19 mouse cellular contexts compared by ENCODE assay signal in the genomic region with DNA sequence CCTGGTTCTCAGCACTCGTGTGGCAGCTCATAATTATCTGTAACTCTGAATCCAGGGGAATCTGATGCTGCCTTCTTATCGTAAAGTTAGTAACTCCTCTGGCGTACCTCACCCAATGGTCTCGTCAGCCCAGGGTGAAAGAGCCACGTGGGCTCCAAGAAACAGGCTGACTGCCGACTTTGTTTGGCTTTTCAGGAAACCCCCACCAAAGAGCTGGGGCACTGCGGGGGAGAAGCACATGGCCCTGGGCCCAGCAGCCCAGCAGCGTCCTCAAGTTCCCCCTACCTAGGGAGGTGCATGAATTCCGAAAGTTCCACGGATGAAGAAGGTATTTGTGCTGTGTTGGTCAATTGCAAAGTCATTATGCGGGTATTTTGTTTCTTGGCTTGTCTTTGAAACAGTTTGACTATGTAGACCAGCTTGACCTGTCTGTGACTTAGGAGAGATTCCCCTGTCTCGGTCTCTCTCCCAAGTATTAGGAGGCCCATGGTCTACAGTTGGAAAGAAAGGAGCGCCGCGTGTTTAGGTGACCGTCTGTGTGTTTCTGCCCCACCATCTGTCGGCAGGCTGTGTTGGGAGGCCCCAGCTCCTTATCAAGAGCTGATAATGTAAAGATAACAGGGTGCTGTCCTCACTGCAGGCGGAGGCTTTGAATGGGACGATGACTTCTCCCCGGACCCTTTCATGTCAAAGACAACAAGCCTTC. TPM values are rescaled to one million over a fixed set of nuclear protein-coding genes. Genes with fewer than 3 reads are reported as not detected.
A peak's percentile ranks its signal among the peaks of the same experiment; 100 is the strongest.
DNase-seq lines count a peak whose midpoint lies in the region; ATAC-seq and TF ChIP-seq lines count a peak whose summit lies in the region.
"Had no signal": no experiment of that assay in that cellular context is flagged by ENCODE, and none has a peak within 500 bp of the region (broad histone marks: within the 10 kb centered on the region; RNA-seq: fewer than 3 reads in every experiment).

No protein-coding gene starts in this region.

- no peak overlapping the region for H3K4me3 ChIP-seq in heart, embryonic 11.5 days (ENCODE audit: low read depth, low read length)
- H3K4me3 ChIP-seq in liver, embryonic 12.5 days, result no peak overlapping the region
- no peak overlapping the region for H3K4me3 ChIP-seq in liver, postnatal 0 days (ENCODE audit: low read depth, low read length)
- no peak overlapping the region for H3K4me3 ChIP-seq in intestine, embryonic 16.5 days (ENCODE audit: low read length)
- H3K4me3 ChIP-seq: embryonic facial prominence, embryonic 15.5 days had no signal

- no peak overlapping the region for H3K27ac ChIP-seq in heart, embryonic 11.5 days (ENCODE audit: low read depth, low read length)
- H3K27ac ChIP-seq in liver, embryonic 12.5 days, result no peak overlapping the region
- H3K27ac ChIP-seq in liver, postnatal 0 days (ENCODE audit: low read depth), result no peak overlapping the region
- no peak overlapping the region for H3K27ac ChIP-seq in intestine, embryonic 16.5 days (ENCODE audit: low read length)
- H3K27ac ChIP-seq: embryonic facial prominence, embryonic 15.5 days; hindbrain, embryonic 14.5 days had no signal

- WGBS in heart, embryonic 11.5 days (ENCODE audit: insufficient replicate concordance), result 16% methylated on average over 20 of the region's 20 CpGs
- 42% methylated on average over 20 of the region's 20 CpGs for WGBS in liver, embryonic 12.5 days (ENCODE audit: insufficient replicate concordance)
- WGBS in liver, postnatal 0 days (ENCODE audit: insufficient replicate concordance), result 54% methylated on average over 20 of the region's 20 CpGs
- 41% methylated on average over 20 of the region's 20 CpGs for WGBS in intestine, embryonic 16.5 days

- peaks cover 5% of the 10 kb centered on the region; the same call in 1 of the 2 replicates for H3K36me3 ChIP-seq in heart, embryonic 11.5 days (ENCODE audit: control insufficient read depth, insufficient read depth, low read length)
- peaks cover 56% of the 10 kb centered on the region for H3K36me3 ChIP-seq in liver, embryonic 12.5 days
- peaks cover 17% of the 10 kb centered on the region for H3K36me3 ChIP-seq in liver, postnatal 0 days (replicated peaks; ENCODE audit: insufficient read depth, low read length)
- H3K36me3 ChIP-seq in intestine, embryonic 16.5 days (ENCODE audit: control insufficient read depth, insufficient read depth, low read length), result peaks cover 5% of the 10 kb centered on the region; the same call in 1 of the 2 replicates

- peak overlapping the region; percentile 41 for H3K4me2 ChIP-seq in heart, embryonic 11.5 days
- H3K4me2 ChIP-seq in liver, embryonic 12.5 days, result peak overlapping the region; percentile 3; the same call in 1 of the 2 replicates
- H3K4me2 ChIP-seq in liver, postnatal 0 days (ENCODE audit: low read depth, low read length), result no peak overlapping the region
- no peak overlapping the region for H3K4me2 ChIP-seq in intestine, embryonic 16.5 days (ENCODE audit: low read depth, low read length)
- H3K4me2 ChIP-seq: embryonic facial prominence, embryonic 15.5 days; hindbrain, embryonic 14.5 days had no signal

- TF ChIP-seq CTCF in liver, postnatal 0 days (IDR thresholded peaks at IDR 0.05; ENCODE audit: low read depth), result no peak

- no peaks in the 10 kb centered on the region for H3K9me3 ChIP-seq in heart, embryonic 11.5 days (replicated peaks; ENCODE audit: control insufficient read depth, low read length)
- H3K9me3 ChIP-seq in liver, embryonic 12.5 days (replicated peaks), result no peaks in the 10 kb centered on the region
- H3K9me3 ChIP-seq in liver, postnatal 0 days (ENCODE audit: low read length), result no peaks in the 10 kb centered on the region
- H3K9me3 ChIP-seq in intestine, embryonic 16.5 days (ENCODE audit: control insufficient read depth, low read length), result no peaks in the 10 kb centered on the region
- H3K9me3 ChIP-seq: embryonic facial prominence, embryonic 15.5 days had no signal

- H3K27me3 ChIP-seq in heart, embryonic 11.5 days (ENCODE audit: control insufficient read depth, insufficient read depth, low read length), result no peaks in the 10 kb centered on the region
- H3K27me3 ChIP-seq in liver, embryonic 12.5 days (replicated peaks), result no peaks in the 10 kb centered on the region
- no peaks in the 10 kb centered on the region for H3K27me3 ChIP-seq in liver, postnatal 0 days (ENCODE audit: insufficient read depth, low read length)
- no peaks in the 10 kb centered on the region for H3K27me3 ChIP-seq in intestine, embryonic 16.5 days (replicated peaks; ENCODE audit: control insufficient read depth, insufficient read depth, low read length)
- H3K27me3 ChIP-seq: embryonic facial prominence, embryonic 15.5 days had no signal

- no peak for DNase-seq in heart, postnatal 36 days
- no peak for DNase-seq in liver, postnatal 0 days
- DNase-seq in ES-CJ7 (ENCODE audit: low read depth, low spot score), result peak; percentile 28
- DNase-seq in left cerebral cortex, adult 18-20 months (ENCODE audit: low spot score in 2 of 2), result no peak
- DNase-seq: adrenal gland, adult 8-10 months; cerebellum, adult 18-20 months; kidney, adult 2 months; layer of hippocampus, postnatal 36 days; lung, postnatal 36 days; midbrain, embryonic 14.5 days; right cerebral cortex, adult 18-20 months; thymus, adult 2 months had no signal

- intact Hi-C loops in heart, postnatal 36 days (cut with DNase I), result no loop called here

- no peak overlapping the region for H3K9ac ChIP-seq in heart, embryonic 11.5 days (ENCODE audit: low read depth, low read length)
- H3K9ac ChIP-seq in liver, embryonic 12.5 days, result peak overlapping the region; percentile 39; the same call in 1 of the 2 replicates
- no peak overlapping the region for H3K9ac ChIP-seq in liver, postnatal 0 days (replicated peaks)
- no peak overlapping the region for H3K9ac ChIP-seq in intestine, embryonic 16.5 days (ENCODE audit: low read depth, low read length)
- H3K9ac ChIP-seq: embryonic facial prominence, embryonic 15.5 days; hindbrain, embryonic 14.5 days had no signal

- peaks cover 12% of the 10 kb centered on the region for H3K4me1 ChIP-seq in heart, embryonic 11.5 days (ENCODE audit: control insufficient read depth, insufficient read depth, low read length)
- peaks cover 17% of the 10 kb centered on the region for H3K4me1 ChIP-seq in liver, embryonic 12.5 days
- H3K4me1 ChIP-seq in liver, postnatal 0 days (ENCODE audit: insufficient read depth), result no peaks in the 10 kb centered on the region
- peaks cover 5% of the 10 kb centered on the region for H3K4me1 ChIP-seq in intestine, embryonic 16.5 days (ENCODE audit: control insufficient read depth, insufficient read depth, low read length)
- H3K4me1 ChIP-seq: embryonic facial prominence, embryonic 15.5 days had no signal

- ATAC-seq in heart, embryonic 11.5 days (replicated peaks; ENCODE audit: insufficient number of reproducible peaks, low FRiP score, low TSS enrichment), result no peak
- 0 out of 2 replicates have a peak, but pooled peaks have one; percentile 23 for ATAC-seq in liver, embryonic 12.5 days
- no peak for ATAC-seq in liver, postnatal 0 days
- peak; percentile 71 for ATAC-seq in intestine, embryonic 16.5 days
- ATAC-seq in megakaryocyte, adult 5-6 weeks (ENCODE audit: poor library complexity, severe bottlenecking), result no peak

- no peak for TF ChIP-seq EP300 in liver, postnatal 0 days (IDR thresholded peaks at IDR 0.05; ENCODE audit: low read depth)

RNA-seq across cellular contexts. Expression of gene Bhlha15, which starts 7.4 kb away (rescaled TPM):
- polyA plus RNA-seq in heart, embryonic 11.5 days (2014; fragmentation: Nextera tagmentation; extraction: Ambion mirVana), result 0.63 and 0.79 TPM in 2 replicates
- total RNA-seq in heart, postnatal 36 days (2021), result not detected
- 0.86 and 0.94 TPM in 2 replicates for polyA plus RNA-seq in liver, embryonic 12.5 days (2016; fragmentation: Nextera tagmentation; extraction: Ambion mirVana)
- polyA plus RNA-seq in liver, postnatal 0 days (2015; fragmentation: Nextera tagmentation; extraction: Ambion mirVana), result 0.16 and 0.19 TPM in 2 replicates
- 10.2 and 13.0 TPM in 2 replicates for polyA plus RNA-seq in intestine, embryonic 16.5 days (2015; fragmentation: Nextera tagmentation; extraction: Ambion mirVana)
- total RNA-seq in megakaryocyte, adult 5-6 weeks (2015), result 0.07 and 0.16 TPM in 2 replicates
- total RNA-seq in megakaryocyte, adult 5-6 weeks (2017), result 0.07 TPM in 1 of 2 replicates, not detected in the other
- under 1 TPM; 0.16 to 0.30 TPM for total RNA-seq in left cerebral cortex, adult 18-20 months (2021)
- total RNA-seq: gastrocnemius, postnatal 4 days had no signal
- polyA plus RNA-seq: midbrain, embryonic 14.5 days had no signal

RNA-seq across cellular contexts. Expression of gene Tecpr1, which starts 40.7 kb away (rescaled TPM):
- 12.1 and 13.2 TPM in 2 replicates for polyA plus RNA-seq in heart, embryonic 11.5 days (2014; fragmentation: Nextera tagmentation; extraction: Ambion mirVana)
- 10 to 100 TPM; 27.0 to 31.8 TPM for total RNA-seq in heart, postnatal 36 days (2021)
- 4.8 TPM in 2 replicates for polyA plus RNA-seq in liver, embryonic 12.5 days (2016; fragmentation: Nextera tagmentation; extraction: Ambion mirVana)
- 2.1 and 2.5 TPM in 2 replicates for polyA plus RNA-seq in liver, postnatal 0 days (2015; fragmentation: Nextera tagmentation; extraction: Ambion mirVana)
- 19.3 and 20.4 TPM in 2 replicates for polyA plus RNA-seq in intestine, embryonic 16.5 days (2015; fragmentation: Nextera tagmentation; extraction: Ambion mirVana)
- total RNA-seq in megakaryocyte, adult 5-6 weeks (2015), result 6.0 and 9.8 TPM in 2 replicates
- 8.0 and 13.0 TPM in 2 replicates for total RNA-seq in megakaryocyte, adult 5-6 weeks (2017)
- 10 to 100 TPM; 91.9 to 92.5 TPM for total RNA-seq in left cerebral cortex, adult 18-20 months (2021)

Comparison
In these comparisons a context has a peak if more than half of its experiments do, and no peak if none do; other contexts are left out.
1. ATAC-seq: peak in liver, embryonic 12.5 days (single experiment) and intestine, embryonic 16.5 days (single experiment); none in heart, embryonic 11.5 days (single experiment), liver, postnatal 0 days (single experiment) and megakaryocyte, adult 5-6 weeks (single experiment).
2. H3K4me2 ChIP-seq: peak in heart, embryonic 11.5 days (single experiment) and liver, embryonic 12.5 days (single experiment); none in liver, postnatal 0 days (single experiment) and intestine, embryonic 16.5 days (single experiment).